Mouse (Mus musculus): ENCODE data around the gene Gm20662. TPM values are rescaled to one million over a fixed set of nuclear protein-coding genes. Genes with fewer than 3 reads are reported as not detected.

The Gm20662 gene
- polyA plus RNA-seq, 1 experiment from 2014 or later = 0.59 TPM

DNA sequence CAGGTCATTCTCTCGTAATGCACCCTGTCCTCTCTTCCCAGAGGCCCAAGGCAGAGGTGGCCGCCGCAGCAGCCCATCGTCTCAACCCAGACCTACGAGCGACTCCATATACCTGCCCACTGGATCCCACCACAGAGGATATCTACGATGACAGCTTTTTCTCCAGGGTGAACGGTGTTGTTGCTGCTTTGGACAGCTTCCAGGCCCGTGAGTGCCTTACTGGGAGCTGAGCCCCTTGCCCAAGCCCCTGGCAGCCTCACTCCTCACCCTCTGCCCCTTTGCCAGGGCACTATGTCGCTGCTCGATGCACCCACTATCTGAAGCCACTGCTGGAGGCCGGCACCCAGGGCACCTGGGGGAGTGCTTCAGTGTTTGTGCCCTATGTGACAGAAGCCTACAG, 17.3 kb upstream of the Gm20662 start:
- Histone ChIP-seq H3K9me3 (replicated peaks) (no peaks in the 10 kb centered on the region), H3K4me2 (no peak overlapping the region), H3K27ac (replicated peaks) (no peak overlapping the region), H3K9ac (replicated peaks) (no peak overlapping the region), H3K36me3 (no peaks in the 10 kb centered on the region), H3K4me1 (peaks cover 7% of the 10 kb centered on the region; the same call in 1 of the 2 replicates), H3K27me3 (replicated peaks) (0 out of 2 replicates have a peak, but pooled peaks cover 3% of the 10 kb centered on the region), H3K4me3 (replicated peaks) (no peak overlapping the region)
- 89% methylated on average over 12 of the region's 12 CpGs for whole genome bisulfite sequencing
- no peak for ATAC-seq (ENCODE audit: low FRiP score)

DNA sequence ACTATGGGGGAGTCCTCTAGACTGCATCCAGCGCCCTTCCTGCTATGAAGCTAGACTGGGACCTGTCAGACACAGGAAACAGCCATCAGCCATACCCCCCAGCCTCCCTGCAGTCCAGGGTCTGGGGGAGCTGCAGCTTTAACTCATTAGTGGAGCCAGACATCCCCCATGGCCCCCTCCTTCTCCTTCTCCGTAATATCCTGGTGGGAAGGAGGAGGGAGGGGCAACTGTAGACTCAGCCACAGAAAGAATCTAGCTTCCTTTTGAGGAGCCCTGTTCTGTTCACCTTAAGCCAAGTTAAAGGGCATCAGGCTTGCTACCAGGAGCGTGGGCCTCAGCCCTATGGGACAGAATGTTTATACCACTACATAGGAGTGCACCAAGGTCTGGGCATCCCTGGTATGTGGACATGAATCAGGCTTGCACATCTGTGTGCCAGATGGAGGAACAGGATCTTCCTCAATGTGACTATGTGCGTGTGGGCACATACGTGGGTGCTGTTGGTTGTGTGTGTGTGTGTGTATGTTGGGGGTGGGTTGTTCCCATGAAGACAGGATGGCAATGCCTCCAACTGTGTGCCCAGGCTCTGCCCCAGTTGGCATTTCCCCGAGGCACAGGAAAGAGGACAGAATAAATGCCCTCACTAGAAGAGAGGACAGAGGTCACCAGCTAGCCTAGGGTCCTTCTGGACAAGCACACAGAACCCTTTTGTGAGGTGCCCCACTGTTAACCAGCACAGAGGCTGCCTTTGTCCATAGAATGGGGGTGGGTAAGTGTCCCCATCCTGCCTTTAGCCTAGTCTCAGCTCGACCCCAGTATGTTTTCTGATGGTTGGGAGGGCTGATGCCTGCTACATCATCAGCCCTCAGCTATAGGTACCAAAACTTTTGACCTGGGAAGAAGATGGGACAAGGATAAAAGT, 14.2 kb upstream of the Gm20662 start:
- Histone ChIP-seq H3K4me2 (peak overlapping the region; percentile 87), H3K27me3 (replicated peaks) (peaks cover 14% of the 10 kb centered on the region), H3K4me1 (peaks cover 29% of the 10 kb centered on the region), H3K27ac (replicated peaks) (peak overlapping the region; percentile 82), H3K4me3 (replicated peaks) (no peak overlapping the region), H3K9ac (replicated peaks) (no peak overlapping the region), H3K36me3 (no peaks in the 10 kb centered on the region), H3K9me3 (replicated peaks) (no peaks in the 10 kb centered on the region)
- 60% methylated on average over 6 of the region's 7 CpGs for WGBS
- no peak for ATAC-seq (ENCODE audit: low FRiP score)

DNA sequence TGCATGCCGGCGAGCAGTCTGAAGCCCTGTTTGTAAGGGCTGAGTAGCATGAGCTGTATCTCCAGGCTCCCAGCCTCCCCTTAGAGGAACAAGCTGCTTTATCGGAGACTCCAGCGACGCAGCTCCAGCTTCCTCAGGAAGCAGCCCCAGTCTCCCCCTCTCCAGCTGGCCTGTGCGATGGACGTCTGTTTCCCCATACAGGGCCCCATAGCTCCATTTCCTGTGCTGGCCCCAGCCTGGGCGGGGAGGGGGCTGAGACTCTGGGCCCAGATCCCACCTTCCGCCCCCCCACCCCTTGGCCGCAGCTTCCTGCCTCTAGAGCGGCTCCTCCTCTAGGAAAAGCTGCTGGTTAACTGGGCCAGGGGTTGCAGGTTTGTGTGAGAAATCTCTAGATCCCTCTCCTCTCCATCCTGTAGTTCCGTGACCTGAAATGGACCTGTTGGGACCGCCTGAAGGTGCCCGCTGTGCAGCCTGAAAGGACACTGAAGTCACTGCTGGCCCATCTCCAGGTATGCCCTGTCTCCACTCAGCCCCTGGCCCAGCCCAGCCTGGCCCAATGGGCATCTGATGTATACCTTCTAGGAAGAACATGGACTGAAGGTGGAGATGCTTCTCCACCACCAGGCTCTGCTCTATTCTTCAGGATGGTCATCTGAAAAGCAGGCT, 13.3 kb upstream of the Gm20662 start, which contains the start of gene Gm20661:
Gm20661 (plus strand) TSS at position 378 of the 666 bp plus-strand sequence.
- Histone ChIP-seq H3K36me3 (no peaks in the 10 kb centered on the region), H3K27ac (replicated peaks) (peak within 1 kb of the TSS; percentile 82), H3K4me1 (peaks cover 29% of the 10 kb centered on the region), H3K4me2 (peak within 1 kb of the TSS; percentile 87), H3K27me3 (replicated peaks) (peaks cover 14% of the 10 kb centered on the region), H3K9me3 (replicated peaks) (no peaks in the 10 kb centered on the region), H3K9ac (replicated peaks) (no peak within 1 kb of the TSS), H3K4me3 (replicated peaks) (peak within 1 kb of the TSS; percentile 73)
- WGBS = 48% methylated on average over 14 of the region's 14 CpGs
- ATAC-seq (ENCODE audit: low FRiP score) = no peak

DNA sequence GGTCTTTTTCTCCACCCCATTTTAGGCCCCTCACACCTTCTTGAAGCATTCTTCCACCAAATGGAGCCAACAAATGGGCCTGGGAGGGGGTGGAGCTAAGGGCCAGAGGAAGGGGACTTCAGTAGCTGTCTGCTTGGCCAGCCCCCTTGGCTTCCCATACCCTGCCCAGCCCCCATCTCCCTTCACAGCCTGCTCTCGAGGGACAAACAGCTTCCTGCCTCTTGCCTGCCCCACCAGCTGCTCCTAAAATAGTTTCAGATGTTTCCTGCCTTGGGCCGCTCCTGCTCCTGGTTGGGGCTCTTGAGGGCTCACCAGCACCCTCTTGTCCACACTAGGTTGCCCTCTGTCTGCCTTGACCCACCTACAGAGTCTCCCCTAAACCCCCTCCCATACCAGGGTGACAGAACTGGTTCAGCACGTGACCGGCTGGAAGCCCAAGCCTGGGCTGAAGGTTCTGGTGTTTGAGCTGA, 12.7 kb upstream of the Gm20662 start:
- no peaks in the 10 kb centered on the region for H3K9me3 ChIP-seq (replicated peaks)
- no peak overlapping the region for H3K9ac ChIP-seq (replicated peaks)
- 47% methylated on average over 4 of the region's 4 CpGs for WGBS
- H3K36me3 ChIP-seq = no peaks in the 10 kb centered on the region
- H3K4me3 ChIP-seq (replicated peaks) = peak overlapping the region; percentile 73
- H3K27me3 ChIP-seq (replicated peaks) = peaks cover 14% of the 10 kb centered on the region
- H3K4me1 ChIP-seq = peaks cover 29% of the 10 kb centered on the region
- peak overlapping the region; percentile 87 for H3K4me2 ChIP-seq
- peak overlapping the region; percentile 82 for H3K27ac ChIP-seq (replicated peaks)
- no peak for ATAC-seq (ENCODE audit: low FRiP score)

DNA sequence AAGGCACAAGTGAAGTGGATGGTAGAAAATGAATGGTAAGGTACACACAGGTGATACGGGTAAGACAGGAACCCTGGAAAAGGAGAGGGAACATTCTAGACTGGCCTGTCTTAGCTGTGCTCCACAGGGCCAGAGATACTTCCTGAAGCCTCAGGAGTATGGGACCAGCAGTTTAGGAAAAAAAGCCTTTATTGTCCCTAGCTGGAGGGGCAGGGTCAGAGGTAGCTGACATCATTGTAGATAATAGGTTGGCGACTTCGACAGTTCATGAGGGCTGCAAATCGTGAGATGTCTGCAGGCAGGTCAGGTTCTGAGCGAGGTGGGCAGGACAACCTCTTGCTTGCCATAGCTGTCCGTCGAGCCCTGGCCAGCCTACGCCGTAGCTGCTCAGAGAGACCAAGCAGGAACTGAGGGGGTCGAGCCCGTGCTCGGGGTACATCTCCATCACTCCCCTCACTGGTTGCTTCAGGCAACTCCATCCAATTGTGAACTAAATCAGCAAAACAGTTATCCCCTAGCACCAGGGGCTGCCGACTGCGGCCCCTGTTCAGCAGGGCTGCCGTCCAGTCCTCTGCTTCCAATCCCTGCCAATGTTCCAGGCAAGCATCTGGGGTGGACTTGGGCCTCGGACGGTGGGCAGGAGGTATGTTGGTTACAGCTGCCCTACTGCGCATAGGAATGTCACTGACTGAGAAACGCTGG, 11.9 kb upstream of the Gm20662 start:
- Histone ChIP-seq H3K27ac (replicated peaks) (peak overlapping the region; percentile 82), H3K4me2 (peak overlapping the region; percentile 87), H3K4me1 (peaks cover 29% of the 10 kb centered on the region), H3K9me3 (replicated peaks) (no peaks in the 10 kb centered on the region), H3K4me3 (replicated peaks) (peak overlapping the region; percentile 73), H3K9ac (replicated peaks) (no peak overlapping the region; the same call in 1 of the 2 replicates), H3K36me3 (no peaks in the 10 kb centered on the region), H3K27me3 (replicated peaks) (peaks cover 14% of the 10 kb centered on the region)
- WGBS = 74% methylated on average over 19 of the region's 19 CpGs
- no peak for ATAC-seq (ENCODE audit: low FRiP score)

DNA sequence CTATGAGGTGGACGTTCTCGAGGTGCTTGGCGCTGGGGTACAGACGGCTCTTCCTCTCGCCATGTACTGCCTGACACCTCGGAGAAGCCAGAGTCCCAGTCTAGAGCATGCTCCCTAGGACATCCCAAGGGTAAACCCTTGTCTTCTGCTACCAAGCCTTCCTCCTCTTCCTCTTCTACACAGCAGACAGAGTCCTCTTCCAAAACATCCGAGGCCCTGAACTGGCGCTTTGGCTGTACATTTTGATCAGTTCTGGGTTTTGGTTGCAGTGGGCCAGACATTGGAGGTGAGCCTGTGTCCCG, 11.4 kb upstream of the Gm20662 start:
- WGBS = 64% methylated on average over 9 of the region's 9 CpGs
- H3K9ac ChIP-seq (replicated peaks) = peak overlapping the region; percentile 61
- no peak for ATAC-seq (ENCODE audit: low FRiP score)
- H3K4me3 ChIP-seq (replicated peaks) = peak overlapping the region; percentile 73
- no peaks in the 10 kb centered on the region for H3K9me3 ChIP-seq (replicated peaks)
- H3K27ac ChIP-seq (replicated peaks) = peak overlapping the region; percentile 82
- H3K36me3 ChIP-seq = no peaks in the 10 kb centered on the region
- peak overlapping the region; percentile 87 for H3K4me2 ChIP-seq
- H3K4me1 ChIP-seq = peaks cover 29% of the 10 kb centered on the region
- H3K27me3 ChIP-seq (replicated peaks) = peaks cover 14% of the 10 kb centered on the region

DNA sequence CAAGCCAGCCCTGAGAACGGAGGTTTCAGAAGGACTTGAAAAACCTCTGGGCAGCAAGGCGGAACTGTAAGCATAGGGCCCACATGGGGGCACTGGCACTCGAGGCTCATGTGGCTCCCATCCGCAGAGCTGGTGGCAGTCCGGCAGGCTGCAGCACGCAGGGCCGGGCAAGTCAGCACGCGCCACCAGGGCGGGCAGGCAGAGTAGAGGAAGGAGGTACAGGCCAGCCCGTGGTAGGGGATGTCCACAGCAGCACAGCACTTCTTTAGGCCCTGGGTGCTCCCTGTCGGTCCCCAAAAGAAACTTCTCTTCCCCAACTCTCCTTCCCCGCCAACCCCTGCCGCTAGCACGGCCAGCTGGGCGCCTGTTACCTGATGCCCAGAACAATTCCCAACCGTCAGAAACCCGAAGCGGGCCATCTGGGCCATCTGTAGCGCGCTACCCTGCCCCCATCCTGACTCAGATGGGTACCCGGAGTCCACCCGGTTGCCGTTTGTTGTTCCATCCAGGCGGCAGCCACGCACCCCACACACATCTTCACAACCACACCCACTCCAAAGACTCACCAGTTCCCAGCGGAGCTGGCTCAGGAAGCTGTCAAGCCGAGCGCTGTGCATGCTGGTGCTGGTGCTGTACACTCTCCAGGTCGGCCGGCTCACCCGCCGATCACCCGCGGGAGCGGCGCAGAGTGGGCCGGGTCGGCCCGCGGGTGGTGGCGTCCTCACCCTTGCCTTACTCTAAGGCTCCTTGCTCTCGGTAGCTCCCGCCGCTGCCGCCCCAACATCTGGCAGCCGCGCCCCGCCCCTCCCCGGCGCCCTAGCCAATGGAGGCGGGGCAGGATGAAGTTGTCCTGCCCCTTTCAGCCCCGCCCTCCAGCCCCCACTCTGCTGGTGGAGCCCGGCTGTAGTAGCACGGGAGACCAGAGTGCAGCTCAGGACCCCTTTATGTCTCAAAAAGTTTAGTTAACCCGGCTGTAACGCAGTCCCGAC, 10.7 kb upstream of the Gm20662 start, which contains the start of gene Inka1:
Inka1 (minus strand) TSS at position 749 of the 989 bp plus-strand sequence.
- Histone ChIP-seq H3K4me1 (peaks cover 29% of the 10 kb centered on the region), H3K4me2 (peak within 1 kb of the TSS; percentile 87), H3K27ac (replicated peaks) (peak within 1 kb of the TSS; percentile 82), H3K9me3 (replicated peaks) (no peaks in the 10 kb centered on the region), H3K27me3 (replicated peaks) (peaks cover 14% of the 10 kb centered on the region), H3K36me3 (no peaks in the 10 kb centered on the region), H3K9ac (replicated peaks) (peak within 1 kb of the TSS; percentile 61), H3K4me3 (replicated peaks) (peak within 1 kb of the TSS; percentile 73)
- WGBS = under 1% methylated on average over 57 of the region's 58 CpGs
- peak; percentile 84 for ATAC-seq (ENCODE audit: low FRiP score)

DNA sequence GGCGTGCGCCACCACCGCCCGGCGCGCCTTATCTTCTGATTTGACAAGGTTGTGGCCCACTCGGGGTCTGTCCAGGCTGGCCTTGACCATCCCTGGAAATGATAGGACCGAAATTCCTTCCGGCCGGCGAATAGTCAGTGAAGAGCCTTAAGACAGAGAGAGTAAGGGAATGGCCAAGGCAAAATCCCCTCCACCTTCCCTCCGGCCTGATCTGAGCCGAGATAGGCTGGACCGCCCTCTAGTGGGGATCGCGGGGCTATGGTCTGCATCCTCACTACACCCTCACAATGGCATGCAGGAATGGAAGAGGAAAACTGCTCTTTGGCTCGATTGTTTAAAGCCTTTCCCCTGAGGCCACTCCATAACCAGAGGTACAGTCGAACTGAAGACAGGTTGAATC, 9.8 kb upstream of the Gm20662 start:
- Histone ChIP-seq H3K4me1 (peaks cover 29% of the 10 kb centered on the region), H3K27me3 (replicated peaks) (peaks cover 14% of the 10 kb centered on the region), H3K4me3 (replicated peaks) (peak overlapping the region; percentile 73), H3K9me3 (replicated peaks) (no peaks in the 10 kb centered on the region), H3K27ac (replicated peaks) (0 out of 2 replicates have a peak overlapping the region, but pooled peaks have one; percentile 37), H3K9ac (replicated peaks) (no peak overlapping the region), H3K36me3 (no peaks in the 10 kb centered on the region), H3K4me2 (peak overlapping the region; percentile 87)
- peak; percentile 84 for ATAC-seq (ENCODE audit: low FRiP score)
- WGBS = 8% methylated on average over 18 of the region's 18 CpGs

DNA sequence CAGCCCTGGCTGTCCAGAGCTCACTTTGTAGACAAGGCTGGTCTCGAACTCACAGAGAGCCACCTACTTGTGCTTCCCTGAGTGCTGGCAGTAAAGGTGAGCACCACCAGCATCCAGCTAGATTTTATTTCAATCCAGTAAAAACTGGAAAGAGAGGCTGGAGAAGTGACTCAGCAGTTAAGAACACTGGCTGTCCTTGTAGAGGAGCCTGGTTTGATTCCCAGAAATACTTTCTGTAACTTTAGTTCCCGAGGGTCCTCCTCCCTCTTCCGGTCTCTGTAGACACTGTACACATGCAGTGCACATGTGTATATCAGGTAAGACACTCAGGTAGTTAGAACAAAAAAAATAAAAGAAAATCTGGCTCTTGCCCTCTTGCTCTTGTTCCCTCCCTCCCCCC, 8.2 kb upstream of the Gm20662 start:
- Histone ChIP-seq H3K4me2 (no peak overlapping the region), H3K9me3 (replicated peaks) (no peaks in the 10 kb centered on the region), H3K4me1 (peaks cover 22% of the 10 kb centered on the region), H3K4me3 (replicated peaks) (no peak overlapping the region), H3K36me3 (no peaks in the 10 kb centered on the region), H3K9ac (replicated peaks) (no peak overlapping the region), H3K27me3 (replicated peaks) (peaks cover 14% of the 10 kb centered on the region), H3K27ac (replicated peaks) (no peak overlapping the region)
- ATAC-seq (ENCODE audit: low FRiP score) = no peak
- 76% methylated on average over 3 of the region's 3 CpGs for WGBS

DNA sequence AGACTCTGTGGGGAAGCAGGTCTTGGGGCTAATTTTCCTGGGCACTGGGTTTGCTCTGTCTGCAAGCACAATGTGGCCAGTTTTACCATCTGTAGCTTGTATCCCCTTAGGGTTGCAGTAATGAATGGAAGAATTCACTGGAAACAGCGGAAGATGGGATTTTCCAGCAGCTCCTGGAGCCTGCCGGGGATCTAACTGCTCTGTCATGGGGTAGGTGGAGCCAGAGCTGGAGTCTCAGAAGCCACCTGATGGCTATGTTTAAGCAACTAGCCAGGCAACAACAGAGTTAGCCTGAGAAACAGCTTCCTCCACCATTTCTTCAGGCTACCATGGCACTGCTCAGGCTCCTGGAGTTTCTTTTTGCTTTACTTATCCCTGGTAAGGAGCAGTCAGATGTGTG, 4.0 kb upstream of the Gm20662 start, which contains the start of gene Cdhr4:
Cdhr4 (plus strand) TSS at position 301 of the 400 bp plus-strand sequence.
- Histone ChIP-seq H3K4me3 (replicated peaks) (no peak within 1 kb of the TSS), H3K4me1 (no peaks in the 10 kb centered on the region), H3K36me3 (no peaks in the 10 kb centered on the region), H3K9me3 (replicated peaks) (no peaks in the 10 kb centered on the region), H3K9ac (replicated peaks) (no peak within 1 kb of the TSS), H3K4me2 (no peak within 1 kb of the TSS), H3K27ac (replicated peaks) (no peak within 1 kb of the TSS), H3K27me3 (replicated peaks) (no peaks in the 10 kb centered on the region)
- 72% methylated on average over 2 of the region's 2 CpGs for WGBS
- no peak for ATAC-seq (ENCODE audit: low FRiP score)
